Mouse (Mus musculus) megakaryocyte, embryonic 14.5 days (primary cell): ENCODE data around the gene Fgf11.

ENCODE experiments used
- FLI1 ChIP-seq: IDR thresholded peaks from 2 replicates; pipeline ENCODE4 v1.6.1; 2012; ENCODE audit warnings: low read length, inconsistent platforms, mixed read lengths
- GATA1 ChIP-seq: IDR thresholded peaks from 3 replicates; pipeline ENCODE4 v1.6.1; 2012; ENCODE audit warnings: mixed read lengths, low read length, inconsistent platforms, borderline replicate concordance

GRCm38 (mm10) chr11:69758971-69759721, 42.5 kb downstream of the Fgf11 start:
- TF ChIP-seq GATA1 (no peak), FLI1 (no peak)
